Mouse (Mus musculus) frontal cortex, postnatal 10 days (tissue): ENCODE measurements around the gene BC030867.

Experiments
- DNase-seq, 2 experiments: peaks; one replicate each; pipeline ENCODE4 v3.0.0; 2022; ENCODE audit warnings: low spot score in 2 of 2, mixed read lengths in 1 of 2

The BC030867 gene

GRCm38 (mm10) chr11:102221243-102221953 lies 27.3 kb upstream of the BC030867 start:
- peak; percentile 5 to 8 for DNase-seq

GRCm38 (mm10) chr11:102221954-102222351 lies 26.7 kb upstream of the BC030867 start:
- DNase-seq: peak; percentile 17 to 27

GRCm38 (mm10) chr11:102223166-102223565 lies 25.5 kb upstream of the BC030867 start:
- DNase-seq: peak in 1 of 2 experiments; percentile 32

- DNase-seq: peak; percentile 9 to 20
These were observed 24.0 kb upstream of the BC030867 start for GRCm38 (mm10) chr11:102224686-102225085.

GRCm38 (mm10) chr11:102225221-102225620 lies 23.5 kb upstream of the BC030867 start:
- DNase-seq: no peak

- DNase-seq: peak in 1 of 2 experiments; percentile 5
These were observed 22.4 kb upstream of the BC030867 start for GRCm38 (mm10) chr11:102226067-102226978.

GRCm38 (mm10) chr11:102227270-102228190 lies 21.2 kb upstream of the BC030867 start:
- peak in 1 of 2 experiments; percentile 10 for DNase-seq

- DNase-seq: peak in 1 of 2 experiments; percentile 7
These were observed 20.5 kb upstream of the BC030867 start for GRCm38 (mm10) chr11:102228191-102228545.

GRCm38 (mm10) chr11:102228646-102229268 lies 19.9 kb upstream of the BC030867 start:
- no peak for DNase-seq

GRCm38 (mm10) chr11:102229331-102229953 lies 19.2 kb upstream of the BC030867 start:
- DNase-seq: peak in 1 of 2 experiments; percentile 33

- peak; percentile 96 for DNase-seq
These were observed 18.5 kb upstream of the BC030867 start, which contains the start of gene Hdac5 for GRCm38 (mm10) chr11:102230006-102230741. TSS of gene Hdac5 (minus strand) at chr11:102230166.

GRCm38 (mm10) chr11:102236022-102236421 lies 12.7 kb upstream of the BC030867 start:
- DNase-seq: no peak

- no peak for DNase-seq
These were observed 8.0 kb upstream of the BC030867 start for GRCm38 (mm10) chr11:102240636-102241035.

GRCm38 (mm10) chr11:102241246-102241645 lies 7.4 kb upstream of the BC030867 start:
- DNase-seq: no peak

GRCm38 (mm10) chr11:102241874-102242273 lies 6.8 kb upstream of the BC030867 start:
- no peak for DNase-seq

GRCm38 (mm10) chr11:102244926-102245449 lies 3.7 kb upstream of the BC030867 start:
- DNase-seq: peak; percentile 79 to 84

- no peak for DNase-seq
These were observed 3.0 kb upstream of the BC030867 start for GRCm38 (mm10) chr11:102245581-102246272.

GRCm38 (mm10) chr11:102246273-102246635 lies 2.4 kb upstream of the BC030867 start:
- no peak for DNase-seq

- no peak for DNase-seq
These were observed 1.8 kb upstream of the BC030867 start for GRCm38 (mm10) chr11:102246871-102247270.
